Mouse (Mus musculus) C2C12 (cell line): ENCODE data around the gene Car8.

Source experiments
- CEBPB ChIP-seq: IDR thresholded peaks from one replicate; pipeline ENCODE4 v1.6.1; 2011; ENCODE audit warnings: low read depth, mild to moderate bottlenecking, control low read depth, moderate library complexity
- CTCF ChIP-seq: IDR thresholded peaks from one replicate; pipeline ENCODE4 v1.5.1; 2011; ENCODE audit not compliant: control insufficient read depth, insufficient read depth, insufficient read length
- MAX ChIP-seq: IDR thresholded peaks from one replicate; pipeline ENCODE4 v1.6.1; 2011; ENCODE audit warnings: mild to moderate bottlenecking, control low read depth
- MYOG ChIP-seq: IDR thresholded peaks from one replicate; pipeline ENCODE4 v1.6.1; 2011; ENCODE audit not compliant: control insufficient read depth, insufficient read length; ENCODE audit errors: extremely low read depth
- USF1 ChIP-seq: IDR thresholded peaks from one replicate; pipeline ENCODE4 v1.6.1; 2011; ENCODE audit warnings: low read depth, mild to moderate bottlenecking, control low read depth, moderate library complexity

DNA sequence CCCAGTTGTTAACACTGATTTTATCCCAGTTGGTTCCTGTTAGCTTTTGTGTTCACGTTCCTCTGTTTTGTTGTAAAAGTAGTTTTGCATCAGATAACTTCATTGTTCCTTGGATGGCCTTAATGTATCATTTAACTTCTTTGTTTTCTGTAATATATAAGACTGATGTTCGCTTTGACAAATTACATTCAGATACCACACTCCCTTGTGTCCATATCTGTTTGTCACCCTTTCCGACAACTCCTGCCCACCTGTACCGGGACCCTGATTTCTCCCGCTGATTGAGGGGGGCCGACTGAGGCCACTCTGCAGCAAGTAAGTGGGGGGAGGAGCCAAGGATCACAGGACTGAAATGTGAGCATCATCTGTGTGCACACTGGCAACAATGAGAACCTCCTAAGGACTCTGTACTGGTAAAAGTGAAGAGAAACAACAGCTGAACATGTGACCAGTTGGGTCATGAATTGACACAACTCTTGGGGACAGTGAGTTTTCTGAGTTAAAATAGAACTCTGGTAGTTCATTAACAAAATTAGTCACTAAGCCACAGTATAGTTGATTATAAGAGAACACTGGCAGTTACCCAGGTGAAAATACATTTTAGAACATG is 84.1 kb downstream of the Car8 start:
- TF ChIP-seq CEBPB (no peak), CTCF (no peak), MAX (no peak), USF1 (no peak), MYOG (no peak)
